Mouse (Mus musculus) MEL (cell line): ENCODE data around the gene Prr3.

Source experiments
- CHD2 ChIP-seq: IDR thresholded peaks from 2 replicates; pipeline ENCODE4 v1.6.1; 2011; ENCODE audit warnings: low read length, improper control_type of control experiment
- CTCF ChIP-seq, 3 experiments: IDR thresholded peaks in 2 of 3; conservative IDR thresholded peaks in 1 of 3; 2 replicates each; pipeline ENCODE4 v1.5.1; 2011 to 2012; ENCODE audit warnings: low read length in 3 of 3, low read depth in 2 of 3, mild to moderate bottlenecking in 2 of 3, improper control_type of control experiment in 1 of 3, inconsistent platforms in 1 of 3, mixed read lengths in 1 of 3, moderate library complexity in 1 of 3; ENCODE audit not compliant: control insufficient read depth in 1 of 3, insufficient read depth in 1 of 3, poor library complexity in 1 of 3, severe bottlenecking in 1 of 3
- EP300 ChIP-seq, 2 experiments: IDR thresholded peaks; 2 replicates each; pipeline ENCODE4 v1.6.1; 2011; ENCODE audit warnings: improper control_type of control experiment in 2 of 2, low read length in 2 of 2, low read depth in 1 of 2, mild to moderate bottlenecking in 1 of 2
- ETS1 ChIP-seq: IDR thresholded peaks from 2 replicates; pipeline ENCODE4 v1.6.1; 2012; ENCODE audit warnings: low read depth, mild to moderate bottlenecking, inconsistent platforms, low read length, improper control_type of control experiment, moderate library complexity
- GATA1 ChIP-seq: IDR thresholded peaks from 2 replicates; pipeline ENCODE4 v1.6.1; 2011; ENCODE audit warnings: low read depth, low read length, improper control_type of control experiment
- POLR2A ChIP-seq, 2 experiments: IDR thresholded peaks; 2 replicates each; pipeline ENCODE4 v1.6.1; 2011 to 2012; ENCODE audit warnings: low read length in 2 of 2, mild to moderate bottlenecking in 2 of 2, control low read depth in 1 of 2, improper control_type of control experiment in 1 of 2, low read depth in 1 of 2, moderate library complexity in 1 of 2; ENCODE audit not compliant: control insufficient read depth in 1 of 2, insufficient read depth in 1 of 2, poor library complexity in 1 of 2
- RCOR1 ChIP-seq: IDR thresholded peaks from 2 replicates; pipeline ENCODE4 v1.6.1; 2012; ENCODE audit warnings: low read depth, mild to moderate bottlenecking, inconsistent platforms, low read length, improper control_type of control experiment
- TCF12 ChIP-seq: IDR thresholded peaks from 2 replicates; pipeline ENCODE4 v1.6.1; 2014; ENCODE audit warnings: low read depth, mild to moderate bottlenecking, inconsistent platforms, low read length, improper control_type of control experiment, moderate library complexity
- ZC3H11A ChIP-seq: IDR thresholded peaks from 2 replicates; pipeline ENCODE4 v1.6.1; 2012; ENCODE audit warnings: low read depth, mild to moderate bottlenecking, inconsistent platforms, low read length, improper control_type of control experiment
- ZMIZ1 ChIP-seq: IDR thresholded peaks from 2 replicates; pipeline ENCODE4 v1.6.1; 2012; ENCODE audit warnings: low read depth, mild to moderate bottlenecking, inconsistent platforms, low read length, improper control_type of control experiment, moderate library complexity
- ZNF384 ChIP-seq: IDR thresholded peaks from 2 replicates; pipeline ENCODE4 v1.6.1; 2012; ENCODE audit warnings: low read depth, mild to moderate bottlenecking, inconsistent platforms, low read length, improper control_type of control experiment

DNA sequence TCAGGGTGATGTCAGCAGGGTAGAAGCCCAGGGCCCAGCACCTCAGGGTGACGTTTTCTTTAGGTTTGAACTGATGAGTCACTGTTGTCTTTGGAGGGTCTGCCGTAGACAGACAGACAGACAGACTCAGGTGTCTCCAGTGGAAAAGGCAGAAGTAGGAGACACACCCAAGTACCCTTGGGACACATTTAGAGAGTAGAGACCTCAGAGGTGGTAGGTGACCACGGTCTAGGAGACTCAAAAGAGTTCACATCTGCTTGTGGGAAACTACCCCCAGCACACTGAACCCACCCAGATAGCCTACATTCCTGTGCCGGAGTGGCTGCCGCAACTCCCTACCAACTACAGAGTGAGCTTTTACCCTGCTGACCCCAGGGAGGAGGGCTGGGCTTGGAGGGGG, 34.9 kb upstream of the Prr3 start:
- TF ChIP-seq CTCF (IDR thresholded peaks at IDR 0.05 in 2 of 3, conservative IDR thresholded peaks at IDR 0.05 in 1 of 3; ENCODE audit: control insufficient read depth in 1 of 3, insufficient read depth in 1 of 3, low read depth in 2 of 3, low read length in 3 of 3, poor library complexity in 1 of 3, severe bottlenecking in 1 of 3) (no peak), GATA1 (no peak), EP300 (IDR thresholded peaks at IDR 0.05; ENCODE audit: low read depth in 1 of 2, low read length in 2 of 2) (no peak), POLR2A (IDR thresholded peaks at IDR 0.05; ENCODE audit: control insufficient read depth in 1 of 2, insufficient read depth in 1 of 2, low read depth in 1 of 2, low read length in 2 of 2, poor library complexity in 1 of 2) (no peak), ETS1 (no peak), TCF12 (no peak), ZNF384 (no peak), RCOR1 (no peak), ZMIZ1 (no peak), CHD2 (no peak), ZC3H11A (no peak)
